Mouse (Mus musculus): ENCODE data around the gene Lzic. TPM values are rescaled to one million over a fixed set of nuclear protein-coding genes. Genes with fewer than 3 reads are reported as not detected.

Gene Lzic
- total and polyA plus RNA-seq, 3 experiments, result 25.0 to 26.2 TPM; not detected in 1

DNA sequence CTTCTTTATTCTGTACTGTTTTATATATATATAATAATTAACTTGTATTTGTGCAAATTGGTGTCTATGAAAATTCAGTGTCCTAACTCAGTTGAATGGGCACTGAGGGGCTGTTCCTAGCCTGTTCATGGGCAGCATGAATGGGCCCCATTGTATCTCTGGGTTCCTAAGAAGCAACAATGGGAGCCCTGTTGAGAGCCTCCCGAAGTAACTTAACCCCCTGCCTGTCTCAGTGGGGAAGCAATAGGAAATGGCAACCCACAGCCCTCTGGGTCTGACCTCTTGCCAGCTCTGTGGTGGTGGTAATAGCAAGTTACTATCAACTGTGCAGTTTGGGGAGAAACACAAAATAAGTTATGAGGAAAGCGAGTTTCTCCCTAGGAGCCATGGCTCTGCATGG, 11.6 kb downstream of the Lzic start:
- H3K27me3 ChIP-seq (ENCODE audit: control insufficient read depth in 1 of 2, insufficient read depth in 2 of 2, low read length in 2 of 2), result no peaks in the 10 kb centered on the region
- peaks cover 0 to 10% of the 10 kb centered on the region in 2 experiments; a peak in 2 of 4 replicates for H3K36me3 ChIP-seq (ENCODE audit: control insufficient read depth in 1 of 2, insufficient read depth in 2 of 2, low read length in 2 of 2)
- no peak for DNase-seq (ENCODE audit: low read depth, low spot score)
- no peak for TF ChIP-seq MEF2A (IDR thresholded peaks at IDR 0.05; ENCODE audit: extremely low read depth, insufficient replicate concordance, low read depth, low read length, poor library complexity, severe bottlenecking)
- no peak for TF ChIP-seq NELFE (IDR thresholded peaks at IDR 0.05; ENCODE audit: low read depth, low read length)
- TF ChIP-seq GABPA (IDR thresholded peaks at IDR 0.05; ENCODE audit: low read depth, low read length), result no peak
- TF ChIP-seq TAL1 (IDR thresholded peaks at IDR 0.05; ENCODE audit: low read length), result no peak
- TF ChIP-seq CTCF (IDR thresholded peaks at IDR 0.05 in 2 of 3, conservative IDR thresholded peaks at IDR 0.05 in 1 of 3; ENCODE audit: control insufficient read depth in 1 of 3, insufficient read depth in 1 of 3, low read depth in 2 of 3, low read length in 3 of 3, poor library complexity in 1 of 3, severe bottlenecking in 1 of 3), result no peak
- no peak for TF ChIP-seq MYC (IDR thresholded peaks at IDR 0.05; ENCODE audit: low read depth, low read length)
- H3K4me3 ChIP-seq (ENCODE audit: control insufficient read depth in 1 of 2, insufficient read depth in 1 of 2, low read depth in 2 of 2, low read length in 2 of 2), result no peak overlapping the region
- H3K27ac ChIP-seq (ENCODE audit: control insufficient read depth, low read depth, low read length), result no peak overlapping the region
- no peaks in the 10 kb centered on the region for H3K4me1 ChIP-seq (ENCODE audit: control insufficient read depth in 1 of 2, insufficient read depth in 2 of 2, low read length in 2 of 2)
- no peaks in the 10 kb centered on the region for H3K79me2 ChIP-seq (ENCODE audit: control insufficient read depth, insufficient read depth, low read length, poor library complexity)
- no peaks in the 10 kb centered on the region for H3K9me3 ChIP-seq (replicated peaks; ENCODE audit: insufficient read depth, low read length)
- no peak overlapping the region for H3K9ac ChIP-seq (ENCODE audit: control insufficient read depth, low read depth, low read length, poor library complexity, severe bottlenecking)

- H3K36me3 ChIP-seq (ENCODE audit: control insufficient read depth in 1 of 2, insufficient read depth in 2 of 2, low read length in 2 of 2), result peaks cover 0 to 6% of the 10 kb centered on the region in 2 experiments; a peak in 2 of 4 replicates
- TF ChIP-seq POLR2A (IDR thresholded peaks at IDR 0.05; ENCODE audit: control insufficient read depth in 1 of 2, insufficient read depth in 1 of 2, low read depth in 1 of 2, low read length in 2 of 2, poor library complexity in 1 of 2) (no peak), JUND (IDR thresholded peaks at IDR 0.05; ENCODE audit: low read depth, low read length) (no peak), ETS1 (IDR thresholded peaks at IDR 0.05; ENCODE audit: low read depth, low read length) (no peak), MXI1 (IDR thresholded peaks at IDR 0.05; ENCODE audit: low read depth, low read length) (no peak), NELFE (IDR thresholded peaks at IDR 0.05; ENCODE audit: low read depth, low read length) (no peak), E2F4 (IDR thresholded peaks at IDR 0.05; ENCODE audit: borderline replicate concordance, low read depth, low read length) (no peak), RAD21 (IDR thresholded peaks at IDR 0.05; ENCODE audit: low read depth, low read length) (no peak), MYC (IDR thresholded peaks at IDR 0.05; ENCODE audit: low read depth, low read length) (no peak), CHD2 (IDR thresholded peaks at IDR 0.05; ENCODE audit: low read length) (no peak), MEF2A (IDR thresholded peaks at IDR 0.05; ENCODE audit: extremely low read depth, insufficient replicate concordance, low read depth, low read length, poor library complexity, severe bottlenecking) (no peak), POLR2AphosphoS5 (IDR thresholded peaks at IDR 0.05; ENCODE audit: borderline replicate concordance, low read depth, low read length) (no peak), SMC3 (IDR thresholded peaks at IDR 0.05; ENCODE audit: low read depth, low read length) (no peak), NRF1 (IDR thresholded peaks at IDR 0.05; ENCODE audit: insufficient read depth, low read depth, low read length, poor library complexity, severe bottlenecking) (no peak), ZMIZ1 (IDR thresholded peaks at IDR 0.05; ENCODE audit: low read depth, low read length) (no peak), KAT2A (conservative IDR thresholded peaks at IDR 0.05; ENCODE audit: low read depth, low read length) (no peak)
- no peaks in the 10 kb centered on the region for H3K79me2 ChIP-seq (ENCODE audit: control insufficient read depth, insufficient read depth, low read length, poor library complexity)
- H3K4me3 ChIP-seq (ENCODE audit: control insufficient read depth in 1 of 2, insufficient read depth in 1 of 2, low read depth in 2 of 2, low read length in 2 of 2), result no peak overlapping the region
- H3K9ac ChIP-seq (ENCODE audit: control insufficient read depth, low read depth, low read length, poor library complexity, severe bottlenecking), result no peak overlapping the region
- no peak for DNase-seq (ENCODE audit: low read depth, low spot score)
- no peaks in the 10 kb centered on the region for H3K9me3 ChIP-seq (replicated peaks; ENCODE audit: insufficient read depth, low read length)
- no peaks in the 10 kb centered on the region for H3K4me1 ChIP-seq (ENCODE audit: control insufficient read depth in 1 of 2, insufficient read depth in 2 of 2, low read length in 2 of 2)
- no peak overlapping the region for H3K27ac ChIP-seq (ENCODE audit: control insufficient read depth, low read depth, low read length)
- H3K27me3 ChIP-seq (ENCODE audit: control insufficient read depth in 1 of 2, insufficient read depth in 2 of 2, low read length in 2 of 2), result no peaks in the 10 kb centered on the region
These were observed 13.9 kb downstream of the Lzic start for GRCm38 (mm10) chr4:149498901-149499300.
